ENCODE assay signal across 10 mouse cellular contexts in genomic region chr14:93621211-93621610, GRCm38 (mm10).
A peak's percentile ranks its signal among the peaks of the same experiment; 100 is the strongest.
DNase-seq lines count a peak whose midpoint lies in the region; ATAC-seq and TF ChIP-seq lines count a peak whose summit lies in the region.
"Had no signal": no experiment of that assay in that cellular context is flagged by ENCODE, and none has a peak within 500 bp of the region (broad histone marks: within the 10 kb centered on the region; RNA-seq: fewer than 3 reads in every experiment).

No protein-coding gene starts in this region.

- H3K36me3 ChIP-seq in forebrain, postnatal 0 days (ENCODE audit: insufficient read depth) = no peaks in the 10 kb centered on the region
- H3K36me3 ChIP-seq: neural tube, embryonic 12.5 days had no signal

- H3K9me3 ChIP-seq in forebrain, postnatal 0 days (ENCODE audit: low read length) = no peaks in the 10 kb centered on the region
- H3K9me3 ChIP-seq: neural tube, embryonic 12.5 days had no signal

- no peak for TF ChIP-seq CTCF in forebrain, postnatal 0 days (IDR thresholded peaks at IDR 0.05; ENCODE audit: low read depth)

- ATAC-seq in cerebellum, adult (ENCODE audit: insufficient number of reproducible peaks, low FRiP score, low TSS enrichment) = peak; percentile 90
- ATAC-seq in forebrain, postnatal 0 days = peak; percentile 65; the same call in 1 of the 2 replicates

- H3K27ac ChIP-seq in forebrain, postnatal 0 days (ENCODE audit: low read depth, low read length) = peak overlapping the region; percentile 40; the same call in 1 of the 2 replicates
- H3K27ac ChIP-seq: neural tube, embryonic 12.5 days had no signal

- no peaks in the 10 kb centered on the region for H3K4me1 ChIP-seq in forebrain, postnatal 0 days (ENCODE audit: insufficient read depth)
- H3K4me1 ChIP-seq: neural tube, embryonic 12.5 days had no signal

- no peak overlapping the region for H3K4me3 ChIP-seq in forebrain, postnatal 0 days (ENCODE audit: low read depth, low read length)
- H3K4me3 ChIP-seq: neural tube, embryonic 12.5 days had no signal

- 46% methylated on average over 9 of the region's 9 CpGs for WGBS in forebrain, postnatal 0 days

- no peak overlapping the region for H3K9ac ChIP-seq in forebrain, postnatal 0 days
- H3K9ac ChIP-seq: neural tube, embryonic 12.5 days had no signal

- H3K27me3 ChIP-seq in forebrain, postnatal 0 days (ENCODE audit: insufficient read depth, low read length) = no peaks in the 10 kb centered on the region
- H3K27me3 ChIP-seq: neural tube, embryonic 12.5 days had no signal

- peak; percentile 68 to 70 for DNase-seq in cerebellum, adult 18-20 months
- peak; percentile 56 for DNase-seq in forebrain, postnatal 0 days
- peak; percentile 71 for DNase-seq in left cerebral cortex, postnatal 4 days
- DNase-seq in thymus, postnatal 4 days = no peak
- DNase-seq in adrenal gland, adult 2 months = no peak
- DNase-seq in gastrocnemius, adult 8-10 months (ENCODE audit: low spot score in 2 of 2) = no peak
- DNase-seq: adrenal gland, postnatal 36 days; thymus, postnatal 25 days had no signal

- intact Hi-C loops in left cerebral cortex, postnatal 4 days (cut with DNase I) = no loop called here

- H3K4me2 ChIP-seq in forebrain, postnatal 0 days (ENCODE audit: low read depth) = no peak overlapping the region
- H3K4me2 ChIP-seq: neural tube, embryonic 12.5 days had no signal

Comparison
In these comparisons a context has a peak if more than half of its experiments do, and no peak if none do; other contexts are left out.
1. DNase-seq: peak in cerebellum, adult 18-20 months (2 of 2), forebrain, postnatal 0 days (single experiment) and left cerebral cortex, postnatal 4 days (single experiment); none in thymus, postnatal 4 days (single experiment), adrenal gland, adult 2 months (single experiment) and gastrocnemius, adult 8-10 months (0 of 2).